Mouse (Mus musculus) left cerebral cortex, adult 2 months (tissue): ENCODE data around the gene Impdh1. TPM values are rescaled to one million over a fixed set of nuclear protein-coding genes. Genes with fewer than 3 reads are reported as not detected.

ENCODE experiments used
- DNase-seq, 2 experiments: peaks; one replicate each; pipeline ENCODE4 v3.0.0; 2021 to 2022; ENCODE audit warnings: low spot score in 2 of 2, mixed read lengths in 1 of 2; ENCODE audit errors: extremely low spot score in 1 of 2
- H3K27ac ChIP-seq: fragments of 200-600 bp; 2 replicates; pipeline ENCODE4 v1.8.1; 2022
- H3K4me3 ChIP-seq: fragments of 200-600 bp; 2 replicates; pipeline ENCODE4 v1.8.1; 2022
- CTCF ChIP-seq: fragments of 200-600 bp; IDR thresholded peaks from 2 replicates; pipeline ENCODE4 v1.8.1; 2022; ENCODE audit warnings: antibody characterized with exemption, mild to moderate bottlenecking, moderate library complexity
- intact Hi-C: fragments of 180-260 bp; cut with DNase I; formaldehyde crosslinking; loops from one replicate; pipeline ENCODE4 v1.15.1; 2025
- total RNA-seq, 2 experiments: library from RNA; stranded (reverse); gene quantifications; 2 replicates each; pipeline ENCODE4 v1.2.3; 2021

Impdh1 gene
- total RNA-seq, 2 experiments from 2014 or later, result 57.1 to 62.7 TPM

GRCm38 (mm10) chr6:29200496-29200895, 15.7 kb downstream of the Impdh1 start:
- Histone ChIP-seq H3K27ac (no peak overlapping the region), H3K4me3 (no peak overlapping the region)
- intact Hi-C loops, result no loop called here
- TF ChIP-seq CTCF, result no peak
- no peak for DNase-seq

DNA sequence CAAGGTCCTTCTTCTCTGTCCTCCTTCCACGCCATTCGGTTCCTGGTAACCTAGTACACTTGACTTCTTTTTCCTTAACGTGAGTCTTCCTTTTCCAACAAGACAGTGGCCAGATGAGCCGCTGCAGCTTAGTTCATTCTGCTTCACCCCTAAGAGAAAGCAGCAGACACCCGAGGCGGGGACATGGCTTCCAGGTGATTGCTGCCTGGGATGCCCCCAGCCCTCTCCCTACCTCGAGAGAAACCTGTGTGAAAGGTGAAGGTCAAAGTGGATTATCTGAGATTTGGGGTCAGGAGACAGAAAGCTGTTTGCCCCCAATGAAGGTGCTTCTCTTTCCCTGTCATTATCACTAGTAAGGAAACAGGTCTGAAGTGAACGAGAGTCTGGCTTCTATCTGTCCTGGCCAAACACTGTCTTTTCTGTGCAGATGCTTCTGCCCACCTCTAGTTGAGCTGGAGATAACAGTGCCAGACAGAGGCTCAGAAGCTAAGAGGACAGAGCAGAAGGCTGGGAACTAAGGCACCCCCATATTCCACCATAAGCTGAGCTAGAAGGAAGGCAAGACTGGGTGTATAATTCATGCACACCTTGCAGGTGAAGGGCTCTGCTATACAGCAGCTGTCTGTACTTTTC, 16.8 kb downstream of the Impdh1 start:
- intact Hi-C loops, result loop anchor here (2.0 kb wide), 1 partner anchor 21 kb away; the partner anchor contains the start of gene Prrt4
- Histone ChIP-seq H3K4me3 (no peak overlapping the region), H3K27ac (no peak overlapping the region)
- no peak for TF ChIP-seq CTCF
- peak in 1 of 2 experiments; percentile 6 for DNase-seq

- peak; percentile 90 to 91 for DNase-seq
- Histone ChIP-seq H3K4me3 (peak overlapping the region; percentile 18; the same call in 1 of the 2 replicates), H3K27ac (no peak overlapping the region)
- TF ChIP-seq CTCF, result peak; percentile 95
- intact Hi-C loops, result loop anchor here (1.0 to 2.0 kb wide), 2 partner anchors 20 to 32 kb away; partner anchors contain the start of gene Prrt4
Observed at GRCm38 (mm10) chr6:29198309-29199222, 17.6 kb downstream of the Impdh1 start.

- intact Hi-C loops, result no loop called here
- peak in 1 of 2 experiments; percentile 7 for DNase-seq
- H3K27ac ChIP-seq, result no peak overlapping the region
- no peak for TF ChIP-seq CTCF
- H3K4me3 ChIP-seq, result no peak overlapping the region
Observed at GRCm38 (mm10) chr6:29195846-29196698, 20.1 kb downstream of the Impdh1 start.

DNA sequence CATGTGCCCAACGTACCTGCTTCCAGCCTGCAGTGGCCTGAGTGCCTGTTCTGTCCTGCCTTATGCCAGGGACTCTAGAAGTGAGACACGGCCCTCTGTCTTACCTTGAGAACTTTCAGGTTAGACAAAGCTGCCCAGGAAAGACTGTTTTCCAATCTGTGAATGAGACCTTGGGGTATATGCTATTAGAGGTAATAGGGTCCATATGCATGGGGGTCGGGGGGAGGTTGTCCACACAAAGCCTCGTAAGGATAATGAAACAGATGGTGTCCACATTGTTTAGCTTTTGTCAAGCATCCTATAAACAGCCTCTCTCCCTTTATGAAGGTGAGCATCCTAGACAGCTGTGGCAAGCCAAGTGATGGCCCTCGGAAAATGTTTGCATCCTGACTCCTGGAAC, 21.0 kb downstream of the Impdh1 start:
- no peak for DNase-seq
- H3K4me3 ChIP-seq, result no peak overlapping the region
- TF ChIP-seq CTCF, result no peak
- no peak overlapping the region for H3K27ac ChIP-seq
- intact Hi-C loops, result no loop called here

- Histone ChIP-seq H3K27ac (no peak overlapping the region), H3K4me3 (no peak overlapping the region)
- no peak for TF ChIP-seq CTCF
- DNase-seq, result no peak
- intact Hi-C loops, result no loop called here
Observed at GRCm38 (mm10) chr6:29193961-29194750, 22.0 kb downstream of the Impdh1 start.

DNA sequence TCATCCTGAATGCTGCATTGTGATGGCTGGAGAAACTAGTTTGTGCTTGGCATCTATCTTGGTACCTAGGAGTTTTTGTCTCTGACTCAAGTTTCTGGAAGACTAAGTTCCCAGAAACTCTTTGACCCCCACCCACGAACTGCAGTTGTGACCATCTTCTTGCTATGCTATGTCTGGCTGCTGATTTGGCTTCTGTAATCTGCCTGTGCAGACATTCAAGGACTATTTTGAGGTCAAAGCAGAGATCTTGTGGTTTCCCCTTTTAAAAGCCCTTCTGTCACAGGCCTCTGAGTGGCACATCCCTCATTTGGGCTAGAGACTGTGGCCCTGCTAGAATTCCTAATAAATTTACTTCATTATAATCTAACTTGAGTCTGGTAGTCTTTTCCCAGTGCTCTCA, 28.2 kb downstream of the Impdh1 start:
- DNase-seq, result no peak
- Histone ChIP-seq H3K27ac (no peak overlapping the region), H3K4me3 (no peak overlapping the region)
- TF ChIP-seq CTCF, result no peak
- intact Hi-C loops, result no loop called here

DNA sequence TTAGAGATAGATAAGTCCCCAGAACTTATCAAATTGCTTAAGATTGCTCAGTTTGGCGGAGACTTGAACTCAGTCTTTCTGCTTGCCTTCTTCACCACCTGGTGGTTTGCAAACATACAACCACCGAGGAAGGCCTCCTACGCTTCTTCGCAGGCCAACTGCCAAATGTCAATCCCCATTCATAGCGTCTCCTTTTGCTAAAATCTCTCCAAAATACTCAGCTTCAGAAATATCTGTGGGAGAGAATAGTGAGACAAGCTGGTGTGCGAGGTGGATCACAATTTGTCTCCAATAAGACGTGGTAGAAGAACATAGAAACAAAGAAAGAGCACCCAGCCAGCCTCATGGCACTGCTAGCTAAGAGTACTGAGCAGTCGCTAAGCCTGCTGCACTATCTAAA, 36.3 kb downstream of the Impdh1 start:
- peak overlapping the region; percentile 60 for H3K4me3 ChIP-seq
- DNase-seq, result peak; percentile 42 to 46
- intact Hi-C loops, result loop anchor here (2.0 kb wide), 1 partner anchor 19 kb away; no protein-coding TSS in a partner anchor
- no peak overlapping the region for H3K27ac ChIP-seq
- no peak; the same call in 1 of the 2 replicates for TF ChIP-seq CTCF

DNA sequence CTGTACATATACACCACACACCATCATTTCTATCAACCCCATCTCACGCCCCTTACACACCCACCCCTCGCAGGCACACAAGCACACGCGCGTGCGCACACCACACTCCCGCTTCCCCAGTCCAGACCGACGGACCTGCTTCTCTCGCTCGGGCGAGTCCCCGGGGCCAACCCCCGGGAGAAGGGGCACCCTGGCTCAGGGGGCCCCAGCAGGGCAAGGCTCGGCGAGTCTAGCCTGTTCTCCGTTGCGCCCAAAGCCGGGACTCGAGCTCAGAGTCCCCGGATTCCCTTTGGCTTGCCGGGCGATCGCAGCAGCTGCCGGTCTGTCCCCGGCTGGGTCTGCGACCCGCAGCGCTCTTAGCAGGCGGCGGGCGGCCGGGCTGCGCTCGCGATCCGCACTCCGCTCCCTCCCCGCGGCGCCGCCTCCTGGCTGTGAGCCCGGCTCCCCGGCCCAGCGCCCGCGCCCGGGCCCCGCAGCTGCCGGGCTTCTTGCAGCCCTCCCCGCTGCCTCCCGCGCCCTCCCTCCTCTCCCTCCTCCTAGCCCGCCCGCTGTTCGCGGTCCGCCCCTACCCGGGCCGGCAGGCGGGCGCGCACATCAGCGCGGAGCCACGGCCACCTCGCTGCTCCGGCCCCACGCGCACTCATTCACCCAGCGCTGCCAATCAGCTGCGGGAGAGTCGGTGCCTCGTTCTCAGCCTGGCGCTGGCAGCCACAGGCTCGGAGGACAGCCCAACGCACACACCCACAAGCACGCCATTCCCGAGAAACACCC, 37.1 kb downstream of the Impdh1 start, which contains the start of gene Prrt4:
Gene Prrt4 (minus strand): TSS at position 697 of the 771 bp plus-strand sequence.
- intact Hi-C loops, result loop anchor here (2.0 kb wide), 1 partner anchor 20 kb away; no protein-coding TSS in a partner anchor
- DNase-seq, result peak; percentile 68 to 72
- TF ChIP-seq CTCF, result no peak; the same call in 1 of the 2 replicates
- peak within 1 kb of the TSS; percentile 73 for H3K27ac ChIP-seq
- H3K4me3 ChIP-seq, result peak within 1 kb of the TSS; percentile 60
